In genomic region chr9:60817585-60817984, GRCm38 (mm10) we compare ENCODE assay signal across 25 mouse cellular contexts. TPM values are rescaled to one million over a fixed set of nuclear protein-coding genes. Genes with fewer than 3 reads are reported as not detected.
DNase-seq lines count a peak whose midpoint lies in the region; ATAC-seq and TF ChIP-seq lines count a peak whose summit lies in the region.
"Had no signal": no experiment of that assay in that cellular context is flagged by ENCODE, and none has a peak within 500 bp of the region (broad histone marks: within the 10 kb centered on the region; RNA-seq: fewer than 3 reads in every experiment).

No protein-coding gene starts in this region.

- no peaks in the 10 kb centered on the region for H3K27me3 ChIP-seq in kidney, adult 2 months (replicated peaks; ENCODE audit: control insufficient read depth, insufficient read depth, low read length)
- no peaks in the 10 kb centered on the region for H3K27me3 ChIP-seq in kidney, embryonic 15.5 days
- H3K27me3 ChIP-seq: heart, embryonic 13.5 days; limb, embryonic 12.5 days; liver, embryonic 15.5 days; stomach, embryonic 15.5 days had no signal

- peaks cover 27% of the 10 kb centered on the region; the same call in 1 of the 2 replicates for H3K4me1 ChIP-seq in kidney, adult 2 months (ENCODE audit: control insufficient read depth, insufficient read depth, low read length)
- peaks cover 30% of the 10 kb centered on the region for H3K4me1 ChIP-seq in kidney, embryonic 15.5 days

- TF ChIP-seq CTCF in kidney, adult 2 months (conservative IDR thresholded peaks at IDR 0.05; ENCODE audit: insufficient read depth, insufficient read length, low read depth, low read length) = no peak
- no peak for TF ChIP-seq CTCF in layer of hippocampus, adult 2 months (conservative IDR thresholded peaks at IDR 0.05)

- no peak for ATAC-seq in kidney, embryonic 15.5 days (replicated peaks; ENCODE audit: low FRiP score)
- ATAC-seq: activated CD4-positive, CD25-positive, alpha-beta regulatory T cell, adult 4 months had no signal

- no peak for TF ChIP-seq POLR2A in kidney, adult 2 months (IDR thresholded peaks at IDR 0.05; ENCODE audit: low read depth, low read length)

- H3K36me3 ChIP-seq in kidney, adult 2 months (ENCODE audit: control insufficient read depth, insufficient read depth, low read length) = no peaks in the 10 kb centered on the region
- no peaks in the 10 kb centered on the region for H3K36me3 ChIP-seq in kidney, embryonic 15.5 days
- H3K36me3 ChIP-seq: limb, embryonic 12.5 days; liver, embryonic 15.5 days; stomach, embryonic 15.5 days had no signal

- H3K27ac ChIP-seq in kidney, adult 2 months (ENCODE audit: insufficient read depth, low read depth, low read length) = peak overlapping the region; percentile 88
- no peak overlapping the region for H3K27ac ChIP-seq in kidney, embryonic 15.5 days
- no peak overlapping the region for H3K27ac ChIP-seq in layer of hippocampus, adult 2 months
- H3K27ac ChIP-seq: heart, embryonic 13.5 days; hindbrain, embryonic 14.5 days; left cerebral cortex, adult 2 months; limb, embryonic 12.5 days; liver, embryonic 15.5 days; stomach, embryonic 15.5 days had no signal

- peak; percentile 84 for DNase-seq in kidney, adult 2 months
- DNase-seq in kidney, adult 8-10 months = peak; percentile 60 to 71
- peak; percentile 55 to 79 for DNase-seq in kidney, postnatal 25 days
- DNase-seq in embryo, embryonic 10 days (ENCODE audit: low spot score) = no peak
- no peak for DNase-seq in layer of hippocampus, adult 2 months (ENCODE audit: low spot score in 2 of 2)
- DNase-seq: adrenal gland, postnatal 10 days; B cell, adult 2 months; cerebellum, adult 11 months; cerebellum, postnatal 10 days; gastrocnemius, postnatal 36 days; heart, adult 18-20 months; heart, postnatal 10 days; lung, embryonic 14.5 days; lung, postnatal 14 days; midbrain, embryonic 14.5 days had no signal

- no peak overlapping the region for H3K4me2 ChIP-seq in kidney, embryonic 15.5 days
- H3K4me2 ChIP-seq: heart, embryonic 13.5 days; hindbrain, embryonic 14.5 days; limb, embryonic 12.5 days; liver, embryonic 15.5 days; lung, embryonic 14.5 days; stomach, embryonic 15.5 days had no signal

- H3K9ac ChIP-seq in kidney, embryonic 15.5 days = no peak overlapping the region
- H3K9ac ChIP-seq: heart, embryonic 13.5 days; hindbrain, embryonic 14.5 days; limb, embryonic 12.5 days; liver, embryonic 15.5 days; lung, embryonic 14.5 days; stomach, embryonic 15.5 days had no signal

- H3K9me3 ChIP-seq in kidney, embryonic 15.5 days (replicated peaks) = no peaks in the 10 kb centered on the region
- H3K9me3 ChIP-seq: heart, embryonic 13.5 days; limb, embryonic 12.5 days; liver, embryonic 15.5 days; stomach, embryonic 15.5 days had no signal

- no peak overlapping the region for H3K4me3 ChIP-seq in kidney, adult 2 months (ENCODE audit: insufficient read depth, low read depth, low read length)
- no peak overlapping the region for H3K4me3 ChIP-seq in kidney, embryonic 15.5 days (replicated peaks)
- H3K4me3 ChIP-seq in layer of hippocampus, adult 2 months = no peak overlapping the region
- H3K4me3 ChIP-seq: erythroblast, embryonic 14.5 days; heart, embryonic 13.5 days; left cerebral cortex, adult 2 months; limb, embryonic 12.5 days; liver, embryonic 15.5 days; stomach, embryonic 15.5 days had no signal

- 61% methylated on average over 5 of the region's 5 CpGs for WGBS in kidney, adult 2 months
- WGBS in kidney, embryonic 15.5 days = 67% methylated on average over 5 of the region's 5 CpGs

RNA-seq across cellular contexts. Expression of gene Uaca, which starts 23.2 kb away (rescaled TPM):
- 13.5 and 16.4 TPM in 2 replicates for polyA plus RNA-seq in kidney, adult 2 months (2012; rRNA removed)
- 33.5 and 36.2 TPM in 2 replicates for polyA plus RNA-seq in kidney, embryonic 15.5 days (2015; fragmentation: Nextera tagmentation; extraction: Ambion mirVana)
- 1 to 10 TPM; 6.8 to 6.9 TPM for total RNA-seq in layer of hippocampus, adult 2 months (2021)
- total RNA-seq: monocyte, adult 5-6 weeks had no signal
- polyA plus RNA-seq: activated CD4-positive, CD25-positive, alpha-beta regulatory T cell, adult 4 months; erythroblast, embryonic 14.5 days had no signal

Comparison
In these comparisons a context has a peak if more than half of its experiments do, and no peak if none do; other contexts are left out.
1. DNase-seq: peak in kidney, adult 2 months (single experiment), kidney, adult 8-10 months (2 of 2) and kidney, postnatal 25 days (2 of 2); none in embryo, embryonic 10 days (single experiment) and layer of hippocampus, adult 2 months (0 of 2).